Mouse (Mus musculus) liver, embryonic 14.5 days (tissue): ENCODE results near the gene Camsap3.

Source experiments
- CTCF ChIP-seq: IDR thresholded peaks from 2 replicates; pipeline ENCODE4 v1.5.1; 2016; ENCODE audit warnings: antibody characterized with exemption, low read depth, control low read depth
- EP300 ChIP-seq: IDR thresholded peaks from 2 replicates; pipeline ENCODE4 v1.6.1; 2016; ENCODE audit warnings: antibody characterized with exemption, low read depth

- TF ChIP-seq CTCF (peak; percentile 27; the same call in 1 of the 2 replicates), EP300 (no peak)
Observed at GRCm38 (mm10) chr8:3630647-3631477, 43.8 kb downstream of the Camsap3 start, which contains the start of gene Stxbp2.
